ENCODE assay signal across 11 mouse cellular contexts in genomic region chr7:79552702-79553101, GRCm38 (mm10).
DNase-seq lines count a peak whose midpoint lies in the region; ATAC-seq and TF ChIP-seq lines count a peak whose summit lies in the region.
"Had no signal": no experiment of that assay in that cellular context is flagged by ENCODE, and none has a peak within 500 bp of the region (broad histone marks: within the 10 kb centered on the region; RNA-seq: fewer than 3 reads in every experiment).

No protein-coding gene starts in this region.

- H3K9ac ChIP-seq in forebrain, embryonic 16.5 days (replicated peaks; ENCODE audit: low read depth, low read length), result no peak overlapping the region
- no peak overlapping the region for H3K9ac ChIP-seq in forebrain, embryonic 12.5 days
- H3K9ac ChIP-seq in CH12.LX (ENCODE audit: insufficient read depth, low read depth), result no peak overlapping the region
- H3K9ac ChIP-seq: midbrain, embryonic 12.5 days had no signal

- WGBS in forebrain, embryonic 16.5 days, result 12% methylated on average over 10 of the region's 10 CpGs
- WGBS in forebrain, embryonic 12.5 days, result 11% methylated on average over 10 of the region's 10 CpGs

- no peaks in the 10 kb centered on the region for H3K79me2 ChIP-seq in CH12.LX (replicated peaks; ENCODE audit: control insufficient read depth, extremely low read depth, insufficient read depth, poor library complexity, severe bottlenecking)

- H3K27me3 ChIP-seq in forebrain, embryonic 16.5 days (replicated peaks; ENCODE audit: control insufficient read depth, insufficient read depth, low read length), result no peaks in the 10 kb centered on the region
- peaks cover 41% of the 10 kb centered on the region for H3K27me3 ChIP-seq in forebrain, embryonic 12.5 days
- H3K27me3 ChIP-seq in CH12.LX (replicated peaks), result peaks cover 85% of the 10 kb centered on the region

- intact Hi-C loops in left cerebral cortex, adult 2 months (cut with DNase I), result no loop called here
- intact Hi-C loops in left cerebral cortex, postnatal 10 days (cut with DNase I), result no loop called here

- ATAC-seq in forebrain, embryonic 16.5 days, result no peak
- no peak for ATAC-seq in forebrain, embryonic 12.5 days (ENCODE audit: low FRiP score)

- no peak for TF ChIP-seq POLR2A in CH12.LX (IDR thresholded peaks at IDR 0.05; ENCODE audit: low read depth, low read length)
- no peak for TF ChIP-seq POLR2A in brain, embryonic 14.5 days (IDR thresholded peaks at IDR 0.05; ENCODE audit: borderline replicate concordance, extremely low read depth, insufficient read depth, insufficient read length, poor library complexity, severe bottlenecking)

- H3K4me1 ChIP-seq in forebrain, embryonic 16.5 days (replicated peaks; ENCODE audit: control insufficient read depth, insufficient read depth, low read length), result peaks cover 33% of the 10 kb centered on the region
- peaks cover 56% of the 10 kb centered on the region for H3K4me1 ChIP-seq in forebrain, embryonic 12.5 days
- H3K4me1 ChIP-seq in CH12.LX (ENCODE audit: control insufficient read depth in 1 of 2, insufficient read depth in 2 of 2), result no peaks in the 10 kb centered on the region

- H3K4me3 ChIP-seq in forebrain, embryonic 16.5 days (replicated peaks; ENCODE audit: low read length), result no peak overlapping the region
- H3K4me3 ChIP-seq in forebrain, embryonic 12.5 days (replicated peaks), result no peak overlapping the region
- no peak overlapping the region for H3K4me3 ChIP-seq in left cerebral cortex, adult 2 months
- no peak overlapping the region for H3K4me3 ChIP-seq in CH12.LX (replicated peaks in 1 of 3; ENCODE audit: low read depth in 2 of 3, low read length in 2 of 3, poor library complexity in 1 of 3)
- H3K4me3 ChIP-seq: midbrain, embryonic 12.5 days had no signal

- TF ChIP-seq RAD21 in CH12.LX (IDR thresholded peaks at IDR 0.05; ENCODE audit: low read depth, low read length), result peak; percentile 2

- dilution Hi-C loops in CH12.LX (cut with MboI; ENCODE audit: extremely low pct_ligation_motif_present, extremely low pct_unique_long_range_greater_than_20kb, low sequenced_read_pairs), result no loop called here

- no peaks in the 10 kb centered on the region for H3K9me3 ChIP-seq in forebrain, embryonic 16.5 days (ENCODE audit: control insufficient read depth, low read length)
- H3K9me3 ChIP-seq in forebrain, embryonic 12.5 days, result no peaks in the 10 kb centered on the region
- H3K9me3 ChIP-seq in CH12.LX (replicated peaks; ENCODE audit: low read length), result no peaks in the 10 kb centered on the region
- H3K9me3 ChIP-seq: midbrain, embryonic 12.5 days had no signal

- TF ChIP-seq EP300 in CH12.LX (IDR thresholded peaks at IDR 0.05; ENCODE audit: low read length), result no peak

- no peaks in the 10 kb centered on the region for H3K36me3 ChIP-seq in forebrain, embryonic 16.5 days (ENCODE audit: control insufficient read depth, insufficient read depth)
- H3K36me3 ChIP-seq in forebrain, embryonic 12.5 days (replicated peaks), result peaks cover 4% of the 10 kb centered on the region; the same call in 1 of the 2 replicates
- H3K36me3 ChIP-seq in CH12.LX (replicated peaks in 1 of 2; ENCODE audit: control insufficient read depth in 1 of 2, insufficient read depth in 1 of 2, low read length in 1 of 2), result no peaks in the 10 kb centered on the region
- H3K36me3 ChIP-seq: midbrain, embryonic 12.5 days had no signal

- peak; percentile 60 for TF ChIP-seq CTCF in left cerebral cortex, adult 2 months (IDR thresholded peaks at IDR 0.05)
- peak in 1 of 2 experiments; percentile 66; a peak in 2 of 4 replicates for TF ChIP-seq CTCF in CH12.LX (conservative IDR thresholded peaks at IDR 0.05 in 1 of 2, IDR thresholded peaks at IDR 0.05 in 1 of 2; ENCODE audit: low read depth in 2 of 2, low read length in 2 of 2)
- TF ChIP-seq CTCF in brain, embryonic 14.5 days (IDR thresholded peaks at IDR 0.05; ENCODE audit: borderline replicate concordance, extremely low read depth, insufficient read depth, insufficient read length), result peak; percentile 66

- 0 out of 2 replicates have a peak overlapping the region, but pooled peaks have one; percentile 1 for H3K4me2 ChIP-seq in forebrain, embryonic 16.5 days (ENCODE audit: low read length)
- H3K4me2 ChIP-seq in forebrain, embryonic 12.5 days, result no peak overlapping the region
- H3K4me2 ChIP-seq in CH12.LX (ENCODE audit: insufficient read depth, low read depth, poor library complexity, severe bottlenecking), result no peak overlapping the region
- H3K4me2 ChIP-seq: midbrain, embryonic 12.5 days had no signal

- no peak overlapping the region for H3K27ac ChIP-seq in forebrain, embryonic 16.5 days (ENCODE audit: low read length)
- no peak overlapping the region for H3K27ac ChIP-seq in forebrain, embryonic 12.5 days
- no peak overlapping the region for H3K27ac ChIP-seq in left cerebral cortex, adult 2 months
- no peak overlapping the region for H3K27ac ChIP-seq in CH12.LX (ENCODE audit: insufficient read depth, low read depth)
- H3K27ac ChIP-seq: midbrain, embryonic 12.5 days had no signal

- DNase-seq in left cerebral cortex, adult 2 months (ENCODE audit: extremely low spot score in 1 of 2, low spot score in 2 of 2), result no peak
- no peak for DNase-seq in left cerebral cortex, postnatal 10 days (ENCODE audit: extremely low spot score in 1 of 2, low spot score in 2 of 2)
- peak; percentile 3 for DNase-seq in CH12.LX (ENCODE audit: extremely low read depth)
- DNase-seq in brain, embryonic 14.5 days (ENCODE audit: low read depth), result peak; percentile 65
- DNase-seq in layer of hippocampus, postnatal 36 days, result no peak
- DNase-seq in urinary bladder, postnatal 4 days (ENCODE audit: low spot score in 2 of 2), result no peak
- DNase-seq: cerebellum, adult 8-10 months; heart, postnatal 4 days had no signal

- in situ Hi-C loops in CH12.LX (cut with MboI; ENCODE audit: low pct_ligation_motif_present, low pct_unique_long_range_greater_than_20kb, low sequenced_read_pairs), result no loop called here

TF ChIP-seq in CH12.LX, 34 proteins besides CTCF, POLR2A, EP300 and RAD21:
- TF ChIP-seq MAX (IDR thresholded peaks at IDR 0.05; ENCODE audit: low read length), result peak; percentile 80
- peak; percentile 45 for TF ChIP-seq SMC3 (IDR thresholded peaks at IDR 0.05; ENCODE audit: low read depth, low read length)
- 0 out of 2 replicates have a peak, but pooled peaks have one; percentile 44 for TF ChIP-seq E2F4 (IDR thresholded peaks at IDR 0.05; ENCODE audit: insufficient replicate concordance, low read depth, low read length)
- TF ChIP-seq ZMIZ1 (IDR thresholded peaks at IDR 0.05; ENCODE audit: low read depth, low read length), result no peak
- no peak for TF ChIP-seq CHD2 (IDR thresholded peaks at IDR 0.05; ENCODE audit: low read length)
- peak; percentile 20; the same call in 1 of the 2 replicates for TF ChIP-seq USF1 (IDR thresholded peaks at IDR 0.05; ENCODE audit: low read depth, low read length)
- no peak for TF ChIP-seq CHD1 (IDR thresholded peaks at IDR 0.05; ENCODE audit: low read depth, low read length)
- TF ChIP-seq TCF12 (IDR thresholded peaks at IDR 0.05; ENCODE audit: low read depth, low read length), result no peak
- no peak for TF ChIP-seq USF2 (conservative IDR thresholded peaks at IDR 0.05; ENCODE audit: low read depth, low read length)
- TF ChIP-seq ZKSCAN1 (IDR thresholded peaks at IDR 0.05; ENCODE audit: borderline replicate concordance, low read depth, low read length), result peak; percentile 94
- no peak for TF ChIP-seq TBP (conservative IDR thresholded peaks at IDR 0.05; ENCODE audit: low read depth, low read length)
- peak; percentile 59 for TF ChIP-seq NRF1 (IDR thresholded peaks at IDR 0.05; ENCODE audit: low read depth, low read length)
- TF ChIP-seq MYC (IDR thresholded peaks at IDR 0.05; ENCODE audit: low read depth, low read length), result 0 out of 2 replicates have a peak, but pooled peaks have one; percentile 27
- 0 out of 2 replicates have a peak, but pooled peaks have one; percentile 23 for TF ChIP-seq NELFE (IDR thresholded peaks at IDR 0.05; ENCODE audit: low read depth, low read length)
- no peak for TF ChIP-seq ZC3H11A (IDR thresholded peaks at IDR 0.05; ENCODE audit: low read depth, low read length)
- TF ChIP-seq BHLHE40 (IDR thresholded peaks at IDR 0.05; ENCODE audit: low read depth, low read length), result peak; percentile 78

Comparison
In these comparisons a context has a peak if more than half of its experiments do, and no peak if none do; other contexts are left out.
1. DNase-seq: peak in CH12.LX (single experiment) and brain, embryonic 14.5 days (single experiment); none in left cerebral cortex, adult 2 months (0 of 2), left cerebral cortex, postnatal 10 days (0 of 2), layer of hippocampus, postnatal 36 days (0 of 2) and urinary bladder, postnatal 4 days (0 of 2).